Mouse (Mus musculus) telencephalon, adult 2 months (tissue): ENCODE results near the gene Vmn1r178.
"Not testable (repeated sequence)": the region's sequence is repeated elsewhere in the genome, so short reads cannot be mapped to it uniquely, and the experiment has no call there.

Experiments
- DNase-seq: peaks from one replicate; pipeline ENCODE4 v3.0.0-alpha.2; 2011; ENCODE audit warnings: low read depth, low spot score

Vmn1r178 gene

GRCm38 (mm10) chr7:23891709-23892108, at the start of gene Vmn1r178:
Gene Vmn1r178 (plus strand): TSS chr7:23892009.
- DNase-seq = no peak

- DNase-seq = not testable (repeated sequence)
Measured at GRCm38 (mm10) chr7:23866349-23866748, 25.5 kb upstream of the Vmn1r178 start, which contains the start of gene Vmn1r177. Gene Vmn1r177 (minus strand): TSS chr7:23866449.

GRCm38 (mm10) chr7:23876918-23877317, 14.9 kb upstream of the Vmn1r178 start:
- not testable (repeated sequence) for DNase-seq

- DNase-seq = no peak
Measured at GRCm38 (mm10) chr7:23926678-23927077, 34.9 kb downstream of the Vmn1r178 start, which contains the start of gene Vmn1r179. Gene Vmn1r179 (plus strand): TSS chr7:23926978.
